Mouse (Mus musculus): ENCODE results near the gene Vash2. TPM values are rescaled to one million over a fixed set of nuclear protein-coding genes. Genes with fewer than 3 reads are reported as not detected.
"Not testable (repeated sequence)": the region's sequence is repeated elsewhere in the genome, so short reads cannot be mapped to it uniquely, and the experiment has no call there.

The Vash2 gene
- 80.6 and 88.3 TPM in 2 replicates for polyA plus RNA-seq (2014; fragmentation: Nextera tagmentation; extraction: Ambion mirVana)

- DNase-seq (ENCODE audit: low spot score) (peak; percentile 97), ATAC-seq (replicated peaks; ENCODE audit: insufficient number of reproducible peaks, low FRiP score, low TSS enrichment, low read depth) (peak; percentile 97)
- peak within 1 kb of the TSS; percentile 75 for H3K4me2 ChIP-seq (ENCODE audit: low read depth, low read length)
- whole genome bisulfite sequencing, result under 1% methylated on average over 38 of the region's 38 CpGs
- H3K9ac ChIP-seq (replicated peaks; ENCODE audit: low read length), result peak within 1 kb of the TSS; percentile 92
- peak within 1 kb of the TSS; percentile 89 for H3K27ac ChIP-seq (replicated peaks; ENCODE audit: low read depth, low read length)
- no peaks in the 10 kb centered on the region for H3K36me3 ChIP-seq (replicated peaks; ENCODE audit: control insufficient read depth, insufficient read depth, low read depth, low read length)
- no peaks in the 10 kb centered on the region for H3K27me3 ChIP-seq (ENCODE audit: control insufficient read depth, insufficient read depth, low read length)
- H3K9me3 ChIP-seq (replicated peaks; ENCODE audit: control insufficient read depth, low read length), result no peaks in the 10 kb centered on the region
- H3K4me1 ChIP-seq (ENCODE audit: control insufficient read depth, insufficient read depth, low read length), result peaks cover 4% of the 10 kb centered on the region
- H3K4me3 ChIP-seq (ENCODE audit: low read depth, low read length), result peak within 1 kb of the TSS; percentile 73
These were observed at the start of gene Vash2 for GRCm38 (mm10) chr1:190979100-190979563. Gene Vash2, minus strand, starts transcription at chr1:190979296.

- no peaks in the 10 kb centered on the region for H3K9me3 ChIP-seq (replicated peaks; ENCODE audit: control insufficient read depth, low read length)
- peak; percentile 99 for ATAC-seq (replicated peaks; ENCODE audit: insufficient number of reproducible peaks, low FRiP score, low TSS enrichment, low read depth)
- peak within 1 kb of the TSS; percentile 94 for H3K4me2 ChIP-seq (ENCODE audit: low read depth, low read length)
- no peaks in the 10 kb centered on the region for H3K4me1 ChIP-seq (ENCODE audit: control insufficient read depth, insufficient read depth, low read length)
- no peaks in the 10 kb centered on the region for H3K36me3 ChIP-seq (replicated peaks; ENCODE audit: control insufficient read depth, insufficient read depth, low read depth, low read length)
- no peaks in the 10 kb centered on the region for H3K27me3 ChIP-seq (ENCODE audit: control insufficient read depth, insufficient read depth, low read length)
- peak within 1 kb of the TSS; percentile 72 for H3K27ac ChIP-seq (replicated peaks; ENCODE audit: low read depth, low read length)
- peak within 1 kb of the TSS; percentile 85 for H3K9ac ChIP-seq (replicated peaks; ENCODE audit: low read length)
- under 1% methylated on average over 50 of the region's 50 CpGs for WGBS
- peak within 1 kb of the TSS; percentile 76 for H3K4me3 ChIP-seq (ENCODE audit: low read depth, low read length)
- DNase-seq (ENCODE audit: low spot score), result peak; percentile 100
These were observed 47.1 kb upstream of the Vash2 start, which contains the start of gene Flvcr1 for GRCm38 (mm10) chr1:191026021-191026713. Gene Flvcr1, minus strand, starts transcription at chr1:191026158.

GRCm38 (mm10) chr1:191025016-191026012, 46.2 kb upstream of the Vash2 start:
- Histone ChIP-seq H3K4me3 (ENCODE audit: low read depth, low read length) (peak overlapping the region; percentile 76), H3K9ac (replicated peaks; ENCODE audit: low read length) (peak overlapping the region; percentile 85), H3K9me3 (replicated peaks; ENCODE audit: control insufficient read depth, low read length) (no peaks in the 10 kb centered on the region), H3K27me3 (ENCODE audit: control insufficient read depth, insufficient read depth, low read length) (no peaks in the 10 kb centered on the region), H3K36me3 (replicated peaks; ENCODE audit: control insufficient read depth, insufficient read depth, low read depth, low read length) (no peaks in the 10 kb centered on the region), H3K4me1 (ENCODE audit: control insufficient read depth, insufficient read depth, low read length) (no peaks in the 10 kb centered on the region), H3K27ac (replicated peaks; ENCODE audit: low read depth, low read length) (0 out of 2 replicates have a peak overlapping the region, but pooled peaks have one; percentile 53), H3K4me2 (ENCODE audit: low read depth, low read length) (peak overlapping the region; percentile 94)
- ATAC-seq (replicated peaks; ENCODE audit: insufficient number of reproducible peaks, low FRiP score, low TSS enrichment, low read depth) (peak; percentile 12; the same call in 1 of the 2 replicates), DNase-seq (ENCODE audit: low spot score) (peak; percentile 42)
- WGBS, result 1% methylated on average over 69 of the region's 69 CpGs

- ATAC-seq (replicated peaks; ENCODE audit: insufficient number of reproducible peaks, low FRiP score, low TSS enrichment, low read depth); H3K27me3 ChIP-seq (ENCODE audit: control insufficient read depth, insufficient read depth, low read length); H3K27ac ChIP-seq (replicated peaks; ENCODE audit: low read depth, low read length); H3K4me2 ChIP-seq (ENCODE audit: low read depth, low read length); H3K9me3 ChIP-seq (replicated peaks; ENCODE audit: control insufficient read depth, low read length); H3K4me3 ChIP-seq (ENCODE audit: low read depth, low read length); DNase-seq (ENCODE audit: low spot score); H3K36me3 ChIP-seq (replicated peaks; ENCODE audit: control insufficient read depth, insufficient read depth, low read depth, low read length); H3K4me1 ChIP-seq (ENCODE audit: control insufficient read depth, insufficient read depth, low read length); H3K9ac ChIP-seq (replicated peaks; ENCODE audit: low read length): not testable (repeated sequence)
- 92% methylated on average over 5 of the region's 6 CpGs for WGBS
These were observed 44.7 kb upstream of the Vash2 start for GRCm38 (mm10) chr1:191023806-191024205.

GRCm38 (mm10) chr1:191023140-191023539, 44.0 kb upstream of the Vash2 start:
- Histone ChIP-seq H3K9me3 (replicated peaks; ENCODE audit: control insufficient read depth, low read length) (no peaks in the 10 kb centered on the region), H3K4me2 (ENCODE audit: low read depth, low read length) (no peak overlapping the region), H3K4me3 (ENCODE audit: low read depth, low read length) (no peak overlapping the region), H3K27me3 (ENCODE audit: control insufficient read depth, insufficient read depth, low read length) (no peaks in the 10 kb centered on the region), H3K4me1 (ENCODE audit: control insufficient read depth, insufficient read depth, low read length) (no peaks in the 10 kb centered on the region), H3K27ac (replicated peaks; ENCODE audit: low read depth, low read length) (no peak overlapping the region), H3K36me3 (replicated peaks; ENCODE audit: control insufficient read depth, insufficient read depth, low read depth, low read length) (no peaks in the 10 kb centered on the region), H3K9ac (replicated peaks; ENCODE audit: low read length) (no peak overlapping the region)
- WGBS, result 79% methylated on average over 2 of the region's 2 CpGs
- DNase-seq (ENCODE audit: low spot score) (no peak), ATAC-seq (replicated peaks; ENCODE audit: insufficient number of reproducible peaks, low FRiP score, low TSS enrichment, low read depth) (no peak)

- Histone ChIP-seq H3K9ac (replicated peaks; ENCODE audit: low read length) (no peak overlapping the region), H3K9me3 (replicated peaks; ENCODE audit: control insufficient read depth, low read length) (no peaks in the 10 kb centered on the region), H3K36me3 (replicated peaks; ENCODE audit: control insufficient read depth, insufficient read depth, low read depth, low read length) (no peaks in the 10 kb centered on the region), H3K4me1 (ENCODE audit: control insufficient read depth, insufficient read depth, low read length) (no peaks in the 10 kb centered on the region), H3K4me3 (ENCODE audit: low read depth, low read length) (no peak overlapping the region), H3K27me3 (ENCODE audit: control insufficient read depth, insufficient read depth, low read length) (no peaks in the 10 kb centered on the region), H3K4me2 (ENCODE audit: low read depth, low read length) (no peak overlapping the region), H3K27ac (replicated peaks; ENCODE audit: low read depth, low read length) (no peak overlapping the region)
- whole genome bisulfite sequencing, result 88% methylated on average over 7 of the region's 7 CpGs
- ATAC-seq (replicated peaks; ENCODE audit: insufficient number of reproducible peaks, low FRiP score, low TSS enrichment, low read depth) (no peak), DNase-seq (ENCODE audit: low spot score) (no peak)
These were observed 41.9 kb upstream of the Vash2 start for GRCm38 (mm10) chr1:191021016-191021415.

GRCm38 (mm10) chr1:191020217-191020924, 41.3 kb upstream of the Vash2 start:
- ATAC-seq (replicated peaks; ENCODE audit: insufficient number of reproducible peaks, low FRiP score, low TSS enrichment, low read depth), result no peak
- H3K27me3 ChIP-seq (ENCODE audit: control insufficient read depth, insufficient read depth, low read length), result no peaks in the 10 kb centered on the region

More at GRCm38 (mm10) chr1:191020217-191020924, 41.3 kb upstream of the Vash2 start:
- Histone ChIP-seq H3K9me3 (replicated peaks; ENCODE audit: control insufficient read depth, low read length) (no peaks in the 10 kb centered on the region), H3K4me2 (ENCODE audit: low read depth, low read length) (no peak overlapping the region), H3K4me1 (ENCODE audit: control insufficient read depth, insufficient read depth, low read length) (no peaks in the 10 kb centered on the region), H3K36me3 (replicated peaks; ENCODE audit: control insufficient read depth, insufficient read depth, low read depth, low read length) (no peaks in the 10 kb centered on the region), H3K9ac (replicated peaks; ENCODE audit: low read length) (no peak overlapping the region), H3K27ac (replicated peaks; ENCODE audit: low read depth, low read length) (no peak overlapping the region), H3K4me3 (ENCODE audit: low read depth, low read length) (no peak overlapping the region)
- WGBS, result 80% methylated on average over 3 of the region's 3 CpGs
- no peak for DNase-seq (ENCODE audit: low spot score)
